Mouse (Mus musculus): ENCODE data around the gene Fam78b. TPM values are rescaled to one million over a fixed set of nuclear protein-coding genes. Genes with fewer than 3 reads are reported as not detected.
A peak's percentile ranks its signal among the peaks of the same experiment; 100 is the strongest.

The Fam78b gene
- polyA plus RNA-seq, 1 experiment from 2014 or later, result 0.49 TPM

DNA sequence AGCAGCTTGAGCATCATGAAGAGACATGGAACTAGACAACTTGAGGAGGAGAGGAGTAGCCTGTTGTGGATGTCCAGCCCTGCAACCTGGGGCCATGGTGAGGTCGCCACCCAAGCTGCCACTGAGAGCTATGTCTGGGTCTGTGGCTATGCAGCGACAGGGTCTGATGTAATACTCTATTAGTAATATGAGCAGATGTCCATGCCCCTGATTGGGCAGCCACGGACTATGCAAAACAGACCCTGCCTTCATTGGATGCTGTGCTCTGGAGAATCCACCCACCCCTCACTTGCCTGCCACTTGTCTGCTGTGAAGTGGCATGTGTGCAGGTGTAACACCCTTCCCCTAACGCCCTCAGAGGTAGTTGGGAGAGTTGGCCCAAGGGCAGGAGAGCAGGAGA lies 125.1 kb downstream of the Fam78b start:
- no peak overlapping the region for H3K9ac ChIP-seq
- no peaks in the 10 kb centered on the region for H3K36me3 ChIP-seq
- 58% methylated on average over 4 of the region's 4 CpGs for WGBS
- no peaks in the 10 kb centered on the region for H3K27me3 ChIP-seq
- H3K4me2 ChIP-seq, result no peak overlapping the region
- no peak overlapping the region for H3K27ac ChIP-seq
- peak; percentile 15; the same call in 1 of the 2 replicates for ATAC-seq (ENCODE audit: insufficient number of reproducible peaks, insufficient read depth, low FRiP score, low TSS enrichment, low read depth)
- no peak overlapping the region for H3K4me3 ChIP-seq
- no peaks in the 10 kb centered on the region for H3K4me1 ChIP-seq
- H3K9me3 ChIP-seq, result no peaks in the 10 kb centered on the region

- Histone ChIP-seq H3K4me1 (no peaks in the 10 kb centered on the region), H3K4me2 (no peak overlapping the region), H3K4me3 (no peak overlapping the region), H3K9me3 (no peaks in the 10 kb centered on the region), H3K27me3 (no peaks in the 10 kb centered on the region), H3K36me3 (no peaks in the 10 kb centered on the region), H3K9ac (no peak overlapping the region), H3K27ac (no peak overlapping the region)
- no peak for ATAC-seq (ENCODE audit: insufficient number of reproducible peaks, insufficient read depth, low FRiP score, low TSS enrichment, low read depth)
- 74% methylated on average over 5 of the region's 5 CpGs for WGBS
Measured at GRCm38 (mm10) chr1:167135748-167136147, 134.5 kb downstream of the Fam78b start.

All from embryonic facial prominence, embryonic 13.5 days (tissue).